Mouse (Mus musculus): ENCODE measurements around the gene Ipo7.

- TF ChIP-seq CTCF (IDR thresholded peaks at IDR 0.05; ENCODE audit: extremely low read depth, insufficient read depth, insufficient read length, insufficient replicate concordance) = no peak
- no peak for TF ChIP-seq POLR2A (IDR thresholded peaks at IDR 0.05; ENCODE audit: low read depth, low read length)
Measured at GRCm38 (mm10) chr7:110085217-110085616, 67.1 kb downstream of the Ipo7 start.
